Mouse (Mus musculus) thymus, postnatal 10 days (tissue): ENCODE results near the gene Sorcs2.
"Not testable (repeated sequence)": the region's sequence is repeated elsewhere in the genome, so short reads cannot be mapped to it uniquely, and the experiment has no call there.

Experiments used
- DNase-seq, 2 experiments: peaks; one replicate each; pipeline ENCODE4 v3.0.0; 2021; ENCODE audit warnings: low spot score in 2 of 2

Gene Sorcs2

DNA sequence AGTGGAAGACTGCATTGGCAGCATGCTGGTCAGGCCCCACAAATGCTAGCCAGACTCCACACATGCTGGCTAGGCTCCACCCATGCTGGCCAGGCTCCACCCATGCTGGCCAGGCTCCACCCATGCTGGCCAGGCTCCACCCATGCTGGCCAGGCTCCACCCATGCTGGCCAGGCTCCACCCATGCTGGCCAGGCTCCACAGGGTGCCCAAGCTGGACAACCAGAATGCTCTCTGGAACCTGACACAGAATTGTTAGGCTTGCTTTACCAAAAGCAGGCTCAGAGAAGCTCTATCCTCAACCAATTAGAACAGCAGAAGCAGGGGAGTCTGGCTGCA lies 7.4 kb downstream of the Sorcs2 start:
- DNase-seq, result not testable (repeated sequence)

DNA sequence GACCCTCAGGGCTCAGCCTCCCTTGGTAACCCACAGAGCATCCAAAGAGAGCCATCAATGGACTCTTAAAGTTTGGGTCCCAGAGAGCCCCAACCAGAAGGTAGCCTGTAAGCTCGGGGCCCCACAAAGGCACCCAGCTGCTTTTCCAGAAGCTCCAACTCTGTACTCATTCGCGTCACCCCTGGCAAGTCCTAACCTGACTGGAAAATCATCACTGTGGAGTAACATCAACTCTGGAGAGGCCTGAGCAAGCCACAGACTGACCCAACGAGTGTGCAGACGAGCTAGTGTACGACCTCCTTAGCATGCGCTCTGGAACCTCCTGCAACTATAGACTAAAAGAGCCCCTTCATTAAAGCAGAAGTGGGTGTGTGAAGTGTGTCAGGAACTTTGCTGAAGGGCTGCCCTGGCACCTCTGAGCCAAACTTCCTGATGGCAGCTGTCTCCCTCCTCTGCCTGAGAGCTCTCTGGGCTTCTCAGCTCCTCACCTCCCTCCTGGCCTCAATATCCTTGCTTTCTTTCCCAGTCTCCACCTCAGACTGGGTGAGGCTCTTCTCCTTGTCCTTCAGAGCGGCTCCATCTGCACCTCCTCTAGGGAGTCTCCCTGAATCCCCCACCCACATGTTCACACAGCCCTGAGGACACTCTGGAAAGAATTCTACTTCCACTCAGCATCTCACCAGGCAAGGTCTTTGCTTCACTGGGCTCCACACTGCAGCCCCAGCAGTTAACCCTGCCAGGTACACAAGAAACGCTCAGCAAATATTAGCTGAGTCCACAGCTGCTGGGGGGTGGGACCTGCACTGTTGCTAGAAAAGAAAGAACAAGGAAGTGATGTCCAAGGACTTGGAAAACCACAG lies 8.0 kb downstream of the Sorcs2 start:
- no peak for DNase-seq

DNA sequence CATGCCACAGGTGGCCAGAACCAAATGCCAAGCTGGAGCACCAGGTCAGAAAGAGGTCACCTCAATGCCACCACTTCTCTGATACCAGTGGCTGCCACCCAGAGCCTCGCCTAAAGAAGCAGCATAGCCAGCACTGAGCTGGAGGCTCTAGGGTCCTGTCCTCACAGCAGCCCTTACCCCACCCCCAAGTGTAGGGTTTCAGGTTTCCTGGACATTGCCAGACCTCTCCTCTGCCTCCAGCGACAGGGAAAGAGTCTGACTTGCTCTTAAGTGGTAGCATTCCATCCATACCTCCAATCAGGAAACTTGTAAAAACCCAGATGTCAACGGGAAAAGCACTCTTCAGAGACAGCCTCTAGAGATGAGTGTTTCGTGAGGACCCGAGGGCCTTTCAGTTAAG lies 12.9 kb downstream of the Sorcs2 start:
- DNase-seq, result no peak

DNA sequence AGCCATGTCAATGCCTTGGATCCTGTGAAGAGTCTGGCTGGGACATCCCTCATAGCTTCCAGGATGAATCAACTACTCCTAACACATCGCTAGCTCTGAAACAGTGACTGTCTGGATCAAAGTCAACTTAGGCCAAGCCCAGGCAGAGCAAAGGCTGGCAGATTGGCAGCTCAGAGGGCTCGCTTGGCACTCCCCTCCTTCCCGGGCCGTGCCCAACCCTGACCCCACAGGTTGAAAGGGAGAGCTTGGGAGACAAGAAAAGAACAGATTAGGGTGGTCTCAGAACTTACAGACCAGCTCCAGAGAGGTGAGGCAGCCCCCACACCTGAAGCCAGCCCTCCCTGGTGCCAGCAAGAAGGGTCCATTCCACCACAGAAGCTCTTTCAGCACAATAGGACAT lies 14.5 kb downstream of the Sorcs2 start:
- no peak for DNase-seq

DNA sequence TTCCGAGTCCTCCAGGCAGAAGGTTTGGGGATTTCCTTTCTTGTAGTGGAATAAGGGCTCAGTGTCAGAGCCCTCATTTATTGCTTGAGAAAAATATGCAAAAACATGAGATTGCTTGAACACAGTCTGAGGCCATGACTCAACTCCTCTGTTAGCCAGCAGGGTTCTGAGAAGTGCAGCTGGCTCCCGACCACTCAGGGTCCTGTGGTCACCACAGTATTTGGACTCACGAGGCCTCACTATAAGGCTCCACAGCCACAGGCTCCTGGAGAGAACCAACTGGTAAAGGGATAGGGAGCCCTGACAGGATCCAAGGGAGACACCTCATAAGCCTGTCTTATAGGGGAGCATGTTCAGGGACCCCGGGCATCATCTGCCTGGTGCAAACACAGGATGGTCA lies 15.2 kb downstream of the Sorcs2 start:
- DNase-seq, result no peak

DNA sequence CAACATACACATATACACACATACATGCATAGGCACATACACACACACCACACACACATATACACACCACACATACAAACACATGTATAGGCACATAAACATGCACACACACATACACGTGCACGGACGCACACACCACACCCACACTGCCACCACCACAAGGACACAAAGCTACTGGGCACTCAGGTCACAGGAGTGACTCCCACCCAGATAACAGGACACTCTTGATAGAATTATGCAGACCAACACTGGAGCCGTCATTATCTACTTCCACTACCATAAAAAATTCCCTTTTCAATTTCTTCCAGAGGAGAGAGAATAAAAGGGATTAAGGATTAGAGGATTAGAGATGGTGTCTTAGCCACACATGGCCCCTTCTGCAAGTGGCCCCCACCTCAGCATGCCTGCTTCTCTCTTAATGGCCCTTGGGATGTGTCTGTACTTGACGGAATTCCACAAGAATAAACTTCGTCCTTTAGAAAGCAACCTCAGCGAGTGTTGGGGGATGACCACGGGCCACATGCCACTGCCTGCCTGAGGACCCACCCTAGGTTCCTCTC lies 15.7 kb downstream of the Sorcs2 start:
- DNase-seq, result no peak

DNA sequence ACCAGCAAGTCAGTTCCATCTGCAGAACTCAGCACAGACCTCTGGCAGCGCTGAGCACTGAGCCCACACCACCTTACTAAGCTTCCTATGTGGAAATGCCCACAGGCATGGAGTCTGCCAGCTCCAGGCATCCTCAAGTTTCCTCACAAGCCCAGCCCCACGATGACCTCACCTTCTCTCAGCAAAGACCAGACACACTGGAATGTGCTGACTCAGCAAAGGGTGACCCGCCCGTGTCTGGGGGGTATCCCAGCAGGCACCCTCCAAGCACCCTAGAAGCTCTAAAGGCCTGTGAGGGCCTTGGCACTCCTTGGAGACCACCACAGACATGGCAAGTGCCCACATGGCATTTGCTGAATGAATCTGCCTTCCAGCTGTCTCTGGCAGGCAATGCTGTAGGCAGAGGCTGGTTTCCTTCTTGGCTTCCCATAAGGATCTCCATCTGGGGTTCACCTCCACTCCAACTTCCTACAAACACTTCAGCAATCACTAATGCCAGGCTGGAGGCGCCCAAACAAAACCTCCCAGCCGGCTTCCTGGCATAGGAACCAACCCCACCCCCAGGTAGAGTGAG lies 17.9 kb downstream of the Sorcs2 start:
- no peak for DNase-seq

DNA sequence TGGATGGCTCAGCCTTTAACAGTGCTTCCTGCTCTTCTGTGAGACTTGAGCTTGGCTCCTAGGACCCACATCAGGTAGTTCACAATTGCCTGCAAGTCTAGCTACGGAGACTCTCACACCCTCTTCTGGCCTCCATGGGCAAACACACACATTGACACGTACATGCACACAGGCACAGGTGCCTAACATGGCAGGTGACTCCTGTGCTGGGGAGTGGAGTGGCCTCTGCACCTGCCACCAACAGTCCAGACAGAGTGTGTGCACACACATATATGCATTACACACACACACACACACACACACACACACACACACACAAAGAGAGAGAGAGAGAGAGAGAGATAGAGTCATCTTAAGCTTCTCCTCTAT lies 19.6 kb downstream of the Sorcs2 start:
- DNase-seq, result no peak

DNA sequence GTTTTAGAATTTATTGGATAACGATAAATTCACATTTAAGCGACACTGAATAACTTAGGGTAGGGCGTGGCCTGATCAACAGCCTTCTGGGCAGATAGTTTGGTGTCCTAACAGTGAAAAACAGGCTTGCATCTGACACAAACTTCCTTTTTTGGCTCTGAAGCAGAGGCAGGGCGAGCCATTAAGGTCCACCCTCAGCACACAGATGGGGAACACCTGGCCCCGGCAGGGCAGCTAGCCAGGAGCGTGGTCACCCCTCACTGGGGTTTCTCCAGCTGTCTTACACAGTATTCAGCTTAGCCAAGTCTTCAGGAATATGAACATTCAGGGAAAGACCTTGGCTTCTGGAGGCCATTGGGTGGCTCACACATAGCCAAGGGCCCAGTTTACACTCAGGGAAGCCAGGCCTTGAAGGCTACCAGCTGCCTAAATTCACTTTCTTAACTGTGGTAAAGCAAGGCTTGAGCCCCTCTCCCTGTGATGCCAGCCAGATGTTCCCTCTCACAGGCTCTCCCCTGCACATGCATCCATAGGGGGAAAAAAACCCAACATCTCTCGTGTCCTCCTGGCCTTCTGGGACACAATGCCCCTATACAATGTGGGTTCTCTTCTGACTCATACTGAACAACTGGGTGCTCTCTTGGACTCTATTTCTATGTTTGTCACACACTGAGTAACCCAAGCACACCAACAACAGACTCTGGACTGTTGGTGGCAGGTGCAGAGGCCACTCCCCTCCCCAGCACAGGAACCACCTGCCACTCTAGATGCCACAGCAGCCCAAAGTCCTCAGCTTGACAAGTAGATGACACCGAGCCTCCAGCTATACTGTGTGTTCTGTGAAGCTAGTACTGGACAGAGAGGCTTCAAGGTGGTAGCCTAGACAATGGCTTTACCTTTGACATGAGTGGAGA lies 20.2 kb downstream of the Sorcs2 start:
- DNase-seq, result peak; percentile 58 to 77

DNA sequence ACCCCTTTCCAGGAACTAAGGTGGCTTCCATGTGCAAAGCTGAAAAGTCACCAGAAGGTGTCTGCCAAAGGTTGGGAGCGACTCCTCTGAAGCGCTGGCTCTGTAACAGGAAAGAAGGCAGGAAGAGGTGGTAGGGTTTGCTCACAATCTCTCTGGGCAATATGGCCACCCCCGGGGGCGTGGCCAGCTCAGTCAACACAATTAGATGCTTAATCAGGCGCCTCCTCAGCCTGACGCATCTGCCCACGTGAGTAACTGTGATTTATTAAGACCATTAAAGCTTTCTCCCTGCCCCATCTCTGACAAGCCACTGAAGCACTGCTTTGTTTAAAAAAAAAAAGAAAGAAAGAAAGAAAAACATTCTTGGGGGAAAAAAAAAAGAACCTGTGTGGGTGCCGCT lies 22.1 kb downstream of the Sorcs2 start:
- no peak for DNase-seq

DNA sequence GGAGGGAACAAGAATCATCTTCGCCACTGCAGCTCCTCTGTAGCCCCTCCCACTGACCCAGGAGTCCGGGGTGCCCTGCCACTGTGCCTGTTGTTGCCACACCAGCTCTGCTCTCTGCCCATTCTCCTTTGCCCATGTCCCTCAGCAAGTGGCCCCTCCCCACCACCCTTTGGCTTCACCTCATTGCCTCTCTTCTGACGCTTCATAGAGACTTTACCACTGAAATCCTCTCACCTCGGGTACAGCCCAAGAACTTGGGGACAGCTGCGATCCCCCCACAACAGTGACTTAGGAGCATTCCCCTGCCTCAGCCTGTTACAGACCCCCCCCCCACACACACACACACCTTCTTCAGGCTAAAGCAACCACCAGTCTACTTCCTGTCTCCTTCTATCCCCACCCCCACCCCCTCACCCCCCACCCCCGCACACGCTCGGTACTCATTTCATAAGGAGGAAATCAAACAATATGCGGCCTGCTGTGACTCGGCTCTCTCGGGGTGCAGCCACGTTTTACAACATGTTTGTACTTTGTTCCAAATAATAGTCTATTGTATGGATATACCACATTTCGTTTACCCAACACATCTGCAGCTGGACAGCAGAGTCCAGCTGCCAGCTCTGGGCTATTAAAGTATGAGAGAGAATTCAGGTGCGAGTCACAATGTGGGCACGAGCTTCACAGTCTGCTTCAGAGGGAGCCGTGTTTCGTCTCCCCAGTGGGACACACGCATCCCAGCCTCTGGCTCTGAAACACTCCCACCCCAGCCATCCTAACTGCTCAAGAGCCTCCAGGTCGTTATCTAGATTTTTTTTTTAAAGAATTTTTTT lies 23.5 kb downstream of the Sorcs2 start:
- DNase-seq, result peak; percentile 42 to 43

DNA sequence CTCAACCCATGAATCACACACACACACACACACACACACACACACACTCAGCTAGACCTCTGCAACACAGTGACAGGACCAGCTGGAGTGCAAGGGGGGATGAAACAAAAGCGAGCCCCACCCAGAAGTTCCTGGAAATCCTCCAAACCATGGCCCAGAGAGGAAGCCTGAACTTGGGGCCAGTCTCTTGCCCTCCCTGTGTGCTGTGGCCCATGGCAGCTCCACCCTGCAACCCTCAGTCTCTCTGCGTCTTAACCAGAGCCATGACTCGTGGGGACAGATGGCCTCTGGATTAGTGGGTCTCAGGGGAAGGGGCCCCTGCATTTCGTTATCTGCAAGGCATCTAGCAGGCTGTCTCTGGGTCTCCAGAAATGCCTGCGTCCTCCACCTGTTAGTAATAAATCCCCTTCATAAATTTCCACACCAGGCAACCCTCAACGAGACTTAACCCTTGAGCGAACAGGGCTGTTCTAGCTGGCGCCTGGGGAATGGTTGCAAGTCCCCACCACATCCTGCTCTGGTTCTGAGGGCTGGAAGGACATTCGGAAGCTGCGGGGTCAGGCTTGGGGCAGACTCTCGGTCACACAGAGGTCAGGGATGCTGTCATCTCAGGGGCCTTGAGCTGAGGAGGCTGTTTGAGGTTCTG lies 24.6 kb downstream of the Sorcs2 start:
- DNase-seq, result peak in 1 of 2 experiments; percentile 26

DNA sequence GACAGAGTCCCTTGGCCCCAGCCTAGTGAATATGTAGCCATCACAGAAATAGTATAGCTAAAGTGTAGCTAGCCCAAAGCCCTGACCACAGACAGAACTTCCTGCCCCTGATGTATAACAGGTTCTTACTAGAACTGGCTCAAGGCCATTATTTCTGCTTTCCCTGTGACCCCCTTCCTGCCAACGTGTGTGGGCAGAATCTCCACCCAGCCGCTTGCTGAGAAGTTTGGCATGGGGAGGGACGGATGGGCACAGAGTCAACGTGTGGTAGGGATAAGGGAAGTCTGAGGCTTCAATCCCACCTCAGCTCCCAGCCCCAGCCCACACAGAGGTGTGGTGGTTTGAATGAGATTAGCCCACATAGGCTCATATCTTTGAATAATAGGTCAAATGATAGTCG lies 26.2 kb downstream of the Sorcs2 start:
- no peak for DNase-seq

DNA sequence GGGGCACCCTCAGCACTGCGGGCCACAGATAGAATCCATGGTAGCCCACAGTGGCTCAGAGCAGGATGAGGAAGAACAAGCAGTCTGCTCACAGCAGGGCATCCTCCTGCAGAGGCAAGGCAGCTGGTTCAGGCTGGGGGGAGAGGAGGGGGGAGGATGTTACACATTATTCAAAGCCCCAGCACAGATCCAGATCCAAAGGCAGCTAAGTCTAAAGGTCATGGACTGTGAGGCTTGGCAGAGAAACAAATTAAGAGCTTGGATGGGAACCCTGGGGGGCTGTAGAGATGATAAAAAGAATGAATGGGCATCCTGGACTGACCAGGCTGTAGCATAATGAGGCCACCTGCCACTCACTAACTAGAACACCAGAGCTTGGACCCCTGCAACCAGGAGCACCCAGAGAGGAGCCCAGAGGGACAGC lies 28.7 kb downstream of the Sorcs2 start:
- DNase-seq, result no peak

DNA sequence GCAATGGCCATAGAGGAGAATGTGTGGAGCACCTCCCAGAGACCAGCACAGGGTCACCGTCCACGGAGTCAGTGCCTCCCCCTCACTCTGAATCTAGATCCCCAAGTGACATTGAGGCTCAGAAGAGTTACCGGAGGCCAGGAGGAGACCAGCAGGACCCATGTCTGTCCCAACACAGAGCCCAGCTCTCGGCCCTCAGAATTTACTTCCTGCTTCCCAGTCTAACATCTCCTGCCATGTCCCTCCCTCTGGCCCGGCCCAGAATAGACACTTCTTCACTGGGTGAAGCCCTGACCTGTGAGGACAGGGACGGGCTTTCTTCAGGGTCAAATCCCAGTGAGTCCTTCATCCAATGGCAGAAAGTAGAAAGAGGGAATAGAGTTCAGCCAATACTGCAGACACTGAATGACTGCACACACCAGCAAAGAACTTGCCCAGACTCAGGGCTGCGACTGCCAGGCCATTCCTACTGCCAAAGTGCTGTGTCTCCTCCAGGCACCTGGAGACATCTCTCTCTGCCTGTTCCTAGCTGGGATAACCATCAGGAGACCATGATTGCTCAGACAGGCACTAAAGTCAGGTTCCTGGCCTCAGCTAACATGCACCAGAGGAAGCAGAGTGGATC lies 29.3 kb downstream of the Sorcs2 start:
- DNase-seq, result no peak

DNA sequence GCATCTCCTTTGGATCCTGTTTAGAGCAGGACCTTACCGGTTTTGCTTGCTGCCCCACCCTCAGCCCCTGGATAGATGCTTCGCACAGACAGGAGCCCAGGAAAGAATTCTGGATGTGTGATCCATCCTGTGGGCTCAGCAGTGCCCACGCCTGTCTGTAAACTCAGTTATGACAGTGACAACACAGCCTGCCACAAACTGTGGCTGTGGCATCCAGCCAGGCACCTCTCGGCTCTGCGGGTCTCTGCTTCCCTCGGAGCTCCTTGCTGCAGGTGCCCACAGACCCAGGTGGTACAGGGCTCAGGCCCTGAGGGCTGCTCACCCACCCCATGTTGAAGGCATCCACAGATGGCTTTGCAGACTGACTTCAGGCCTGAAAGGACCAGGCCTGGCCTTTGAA lies 30.0 kb downstream of the Sorcs2 start:
- peak; percentile 59 to 65 for DNase-seq

DNA sequence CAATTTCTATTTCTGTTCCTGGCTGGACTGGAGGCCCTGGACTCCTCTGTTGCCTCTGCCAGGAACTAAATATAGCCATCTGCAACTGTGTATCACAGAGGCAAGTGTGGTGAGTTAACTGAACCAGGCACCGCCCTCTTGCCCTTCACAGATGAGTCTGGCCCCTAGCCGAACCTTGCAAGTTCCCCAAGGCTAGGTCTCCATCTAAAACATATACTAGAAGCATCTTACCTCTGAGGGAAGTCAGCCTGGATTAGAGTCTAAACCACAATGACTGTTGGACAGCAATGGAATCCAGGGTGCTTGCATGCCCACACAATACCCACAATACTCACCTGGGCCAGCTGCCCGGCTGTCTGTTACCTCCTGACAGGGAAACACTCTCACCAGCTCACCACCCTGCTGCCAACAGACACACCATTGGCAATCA lies 30.7 kb downstream of the Sorcs2 start:
- no peak for DNase-seq

DNA sequence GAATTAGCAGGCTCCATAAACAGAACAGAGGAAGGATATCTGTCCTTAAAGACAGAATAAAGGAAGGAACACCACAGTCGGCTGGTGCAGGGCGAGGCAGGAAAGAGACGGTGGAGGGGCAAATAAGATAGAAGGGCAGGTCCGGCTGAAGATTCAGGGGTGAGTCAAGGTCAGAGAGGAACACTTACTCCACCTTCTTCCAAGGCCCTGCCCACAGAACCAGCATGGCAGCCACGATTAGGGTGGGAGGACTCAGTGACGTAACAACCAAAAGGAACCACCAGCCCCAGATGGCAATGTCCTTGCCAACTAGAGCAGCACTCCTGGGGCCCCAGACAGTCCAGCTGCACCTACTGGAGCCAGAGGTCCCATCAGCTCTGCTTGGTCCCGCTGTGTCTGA lies 36.2 kb downstream of the Sorcs2 start:
- no peak for DNase-seq

DNA sequence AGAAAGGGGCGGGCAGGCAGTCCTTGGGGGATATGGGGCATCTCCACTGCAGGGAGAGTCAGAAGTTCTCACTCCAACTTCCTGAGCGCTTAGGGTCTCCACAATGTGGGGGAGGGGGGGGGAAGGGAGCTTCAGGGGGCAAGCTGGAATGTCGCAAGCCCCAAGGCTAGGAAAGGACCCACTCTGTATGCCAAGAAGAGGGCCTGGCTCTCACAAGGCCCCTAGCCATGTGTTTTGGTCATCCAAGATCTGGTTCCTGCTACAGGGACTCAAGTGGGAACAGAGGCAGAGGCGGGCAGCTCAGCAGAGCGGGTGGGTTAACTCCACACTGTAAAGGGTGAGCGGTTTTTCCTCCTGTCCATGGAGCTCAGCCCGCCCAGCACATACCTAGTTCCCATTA lies 37.6 kb downstream of the Sorcs2 start:
- DNase-seq, result no peak

DNA sequence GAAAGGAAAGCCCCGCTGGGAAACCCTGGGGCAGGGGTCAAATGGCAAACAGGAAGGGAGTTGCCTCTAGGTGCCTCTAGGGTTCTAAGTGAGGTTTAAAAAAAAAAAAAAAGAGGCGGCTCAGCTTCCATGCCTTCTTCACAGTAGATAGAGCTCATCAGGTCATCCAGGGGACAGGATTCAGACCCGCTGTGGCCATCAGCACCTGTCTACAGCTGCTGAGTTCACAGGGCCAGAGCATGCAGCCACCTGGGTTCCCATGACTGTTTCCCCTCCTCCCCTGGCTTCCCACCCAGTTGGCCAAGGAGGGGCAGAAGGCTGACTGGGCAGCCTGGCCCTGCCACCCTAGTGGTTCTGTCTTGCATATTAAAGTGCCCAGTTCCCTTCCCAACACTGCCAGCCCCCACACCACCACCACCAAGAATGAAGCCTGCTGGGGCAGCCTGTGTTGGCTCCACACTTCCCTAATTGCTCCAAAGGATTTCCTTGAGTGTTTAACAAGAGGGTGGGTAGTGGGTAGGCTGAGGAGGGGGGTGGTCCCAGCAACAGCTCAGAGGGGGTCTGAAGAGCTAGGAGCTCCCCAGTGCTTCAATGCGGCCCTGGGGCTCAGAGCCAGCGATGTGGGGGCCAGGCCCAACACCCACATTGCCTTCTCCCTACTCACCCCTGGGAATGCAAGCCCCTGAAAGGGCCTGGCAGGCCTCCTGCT lies 38.2 kb downstream of the Sorcs2 start:
- no peak for DNase-seq
